Mouse (Mus musculus) liver, postnatal 0 days (tissue): ENCODE results near the gene 1110008L16Rik.

ENCODE experiments used
- CTCF ChIP-seq: sonication (generic); IDR thresholded peaks from 2 replicates; pipeline ENCODE4 v1.5.1; 2016; ENCODE audit warnings: antibody characterized with exemption, low read depth
- EP300 ChIP-seq: IDR thresholded peaks from 2 replicates; pipeline ENCODE4 v1.6.1; 2016; ENCODE audit warnings: antibody characterized with exemption, low read depth, mild to moderate bottlenecking

GRCm38 (mm10) chr12:55415762-55416161 lies 116.4 kb downstream of the 1110008L16Rik start:
- TF ChIP-seq CTCF (no peak), EP300 (peak; percentile 12; the same call in 1 of the 2 replicates)
